Mouse (Mus musculus): ENCODE results near the gene D1Pas1. TPM values are rescaled to one million over a fixed set of nuclear protein-coding genes. Genes with fewer than 3 reads are reported as not detected.

Gene D1Pas1
- total RNA-seq, 2 experiments from 2014 or later: not detected

GRCm38 (mm10) chr1:186986086-186986485 is 18.9 kb downstream of the D1Pas1 start:
- no peak for ATAC-seq (replicated peaks; ENCODE audit: poor library complexity)

GRCm38 (mm10) chr1:186986506-186986905 is 19.3 kb downstream of the D1Pas1 start:
- no peak for ATAC-seq (replicated peaks; ENCODE audit: poor library complexity)

- no peak for ATAC-seq (replicated peaks; ENCODE audit: poor library complexity)
Measured at GRCm38 (mm10) chr1:186988281-186988682, 21.1 kb downstream of the D1Pas1 start.

GRCm38 (mm10) chr1:186988822-186989221 is 21.6 kb downstream of the D1Pas1 start:
- no peak for ATAC-seq (replicated peaks; ENCODE audit: poor library complexity)

- ATAC-seq (replicated peaks; ENCODE audit: poor library complexity): no peak
Measured at GRCm38 (mm10) chr1:186991473-186991872, 24.3 kb downstream of the D1Pas1 start.

GRCm38 (mm10) chr1:186992113-186992512 is 24.9 kb downstream of the D1Pas1 start:
- ATAC-seq (replicated peaks; ENCODE audit: poor library complexity): no peak

- ATAC-seq (replicated peaks; ENCODE audit: poor library complexity): no peak
Measured at GRCm38 (mm10) chr1:186997596-186998304, 30.5 kb downstream of the D1Pas1 start.

- ATAC-seq (replicated peaks; ENCODE audit: poor library complexity): no peak
Measured at GRCm38 (mm10) chr1:187003441-187003861, 36.2 kb downstream of the D1Pas1 start.

GRCm38 (mm10) chr1:187004306-187004705 is 37.1 kb downstream of the D1Pas1 start:
- ATAC-seq (replicated peaks; ENCODE audit: poor library complexity): no peak

- ATAC-seq (replicated peaks; ENCODE audit: poor library complexity): no peak
Measured at GRCm38 (mm10) chr1:187006227-187006925, 39.2 kb downstream of the D1Pas1 start.

GRCm38 (mm10) chr1:187008236-187008635 is 41.0 kb downstream of the D1Pas1 start:
- no peak for ATAC-seq (replicated peaks; ENCODE audit: poor library complexity)

GRCm38 (mm10) chr1:187010071-187010470 is 42.9 kb downstream of the D1Pas1 start:
- ATAC-seq (replicated peaks; ENCODE audit: poor library complexity): no peak

GRCm38 (mm10) chr1:187011601-187012000 is 44.4 kb downstream of the D1Pas1 start:
- ATAC-seq (replicated peaks; ENCODE audit: poor library complexity): no peak

- ATAC-seq (replicated peaks; ENCODE audit: poor library complexity): no peak
Measured at GRCm38 (mm10) chr1:187014141-187014540, 46.9 kb downstream of the D1Pas1 start.

- no peak for ATAC-seq (replicated peaks; ENCODE audit: poor library complexity)
Measured at GRCm38 (mm10) chr1:187015673-187016072, 48.5 kb downstream of the D1Pas1 start.

GRCm38 (mm10) chr1:187016116-187016515 is 48.9 kb downstream of the D1Pas1 start:
- ATAC-seq (replicated peaks; ENCODE audit: poor library complexity): no peak

- ATAC-seq (replicated peaks; ENCODE audit: poor library complexity): no peak
Measured at GRCm38 (mm10) chr1:187020011-187020410, 52.8 kb downstream of the D1Pas1 start.

Other genes with a start within 250 kb of the D1Pas1 start
- 57.6 and 66.0 TPM in 2 replicates for gene Rrp15, start 218.1 kb upstream of the D1Pas1 start, total RNA-seq (2015)
- gene Rrp15, start 218.1 kb upstream of the D1Pas1 start, total RNA-seq (2017): 125 and 169 TPM in 2 replicates
- not detected in 2 replicates for gene Spata17, start 248.0 kb downstream of the D1Pas1 start, total RNA-seq (2015)
- 2.2 TPM in 1 of 2 replicates, not detected in the other for gene Spata17, start 248.0 kb downstream of the D1Pas1 start, total RNA-seq (2017)
- gene Gpatch2, start 248.1 kb downstream of the D1Pas1 start, total RNA-seq (2015): 9.5 and 9.7 TPM in 2 replicates
- gene Gpatch2, start 248.1 kb downstream of the D1Pas1 start, total RNA-seq (2017): 21.5 and 29.6 TPM in 2 replicates

Data from megakaryocyte progenitor cell, adult 5-6 weeks (primary cell).